Mouse (Mus musculus) myocyte (in vitro differentiated cells): ENCODE measurements around the gene Frs2. TPM values are rescaled to one million over a fixed set of nuclear protein-coding genes. Genes with fewer than 3 reads are reported as not detected.
A peak's percentile ranks its signal among the peaks of the same experiment; 100 is the strongest.

Experiments used
- H3K27me3 ChIP-seq: one replicate; pipeline ENCODE4 v1.6.1; 2011; ENCODE audit not compliant: control insufficient read depth, insufficient read depth, insufficient read length
- H3K36me3 ChIP-seq: one replicate; pipeline ENCODE4 v1.6.1; 2011; ENCODE audit not compliant: control insufficient read depth, insufficient read depth
- H3K4me2 ChIP-seq: one replicate; pipeline ENCODE4 v1.6.1; 2011; ENCODE audit warnings: low read depth, control low read depth
- H3K4me3 ChIP-seq: one replicate; pipeline ENCODE4 v1.5.1; 2011; ENCODE audit warnings: mild to moderate bottlenecking, control low read depth, moderate library complexity
- H3K79me2 ChIP-seq: one replicate; pipeline ENCODE4 v1.6.1; 2011; ENCODE audit not compliant: control insufficient read depth, insufficient read depth
- H3ac ChIP-seq: one replicate; pipeline ENCODE4 v1.6.1; 2011; ENCODE audit not compliant: control insufficient read depth, insufficient read length
- CEBPB ChIP-seq: IDR thresholded peaks from 2 replicates; pipeline ENCODE4 v1.6.1; 2011; ENCODE audit warnings: mild to moderate bottlenecking, moderate library complexity; ENCODE audit not compliant: poor library complexity, insufficient read depth, severe bottlenecking
- E2F4 ChIP-seq: IDR thresholded peaks from one replicate; pipeline ENCODE4 v1.6.1; 2011; ENCODE audit warnings: mild to moderate bottlenecking, control low read depth, moderate library complexity; ENCODE audit not compliant: insufficient read depth
- MAX ChIP-seq: IDR thresholded peaks from one replicate; pipeline ENCODE4 v1.6.1; 2011; ENCODE audit warnings: low read depth, mild to moderate bottlenecking, control low read depth
- MYOD1 ChIP-seq, 3 experiments: IDR thresholded peaks; one replicate each; pipeline ENCODE4 v1.6.1; 2011; ENCODE audit warnings: control low read depth in 2 of 3, low read depth in 2 of 3, mild to moderate bottlenecking in 2 of 3, moderate library complexity in 1 of 3; ENCODE audit not compliant: insufficient read length in 2 of 3, control insufficient read depth in 1 of 3
- MYOG ChIP-seq, 3 experiments: IDR thresholded peaks; one replicate each; pipeline ENCODE4 v1.6.1; 2011; ENCODE audit warnings: control low read depth in 2 of 3, low read depth in 2 of 3, mild to moderate bottlenecking in 2 of 3; ENCODE audit not compliant: insufficient read length in 2 of 3, control insufficient read depth in 1 of 3, insufficient read depth in 1 of 3
- POLR2A ChIP-seq: IDR thresholded peaks from one replicate; pipeline ENCODE4 v1.6.1; 2011; ENCODE audit warnings: low read depth, mild to moderate bottlenecking, control low read depth, moderate library complexity; ENCODE audit not compliant: insufficient read length
- POLR2AphosphoS2 ChIP-seq: IDR thresholded peaks from one replicate; pipeline ENCODE4 v1.6.1; 2011; ENCODE audit warnings: low read depth, control low read depth; ENCODE audit not compliant: insufficient read length
- REST ChIP-seq: IDR thresholded peaks from one replicate; pipeline ENCODE4 v1.6.1; 2011; ENCODE audit warnings: mild to moderate bottlenecking, control low read depth, moderate library complexity; ENCODE audit not compliant: insufficient read depth, insufficient read length
- SRF ChIP-seq: IDR thresholded peaks from one replicate; pipeline ENCODE4 v1.6.1; 2011; ENCODE audit warnings: low read depth; ENCODE audit not compliant: control insufficient read depth, insufficient read length
- TCF12 ChIP-seq: IDR thresholded peaks from one replicate; pipeline ENCODE4 v1.6.1; 2011; ENCODE audit warnings: mild to moderate bottlenecking, control low read depth; ENCODE audit not compliant: poor library complexity, insufficient read depth, severe bottlenecking
- TCF3 ChIP-seq: IDR thresholded peaks from one replicate; pipeline ENCODE4 v1.6.1; 2011; ENCODE audit warnings: low read depth, control low read depth; ENCODE audit not compliant: insufficient read length
- USF1 ChIP-seq: IDR thresholded peaks from one replicate; pipeline ENCODE4 v1.6.1; 2011; ENCODE audit warnings: low read depth, mild to moderate bottlenecking, control low read depth, moderate library complexity
- polyA plus RNA-seq: library from polyadenylated mRNA; unstranded; fragments of >200 nt; fragmentation: generic; extraction: Trizol; gene quantifications from one replicate; pipeline ENCODE4 v1.2.1, GENCODE M21; 2012; ENCODE audit warnings: missing spikeins

Gene Frs2
- polyA plus RNA-seq, 1 experiment: 6.6 TPM

- H3K4me2 ChIP-seq: peak overlapping the region; percentile 74
- TF ChIP-seq USF1: no peak
- TF ChIP-seq CEBPB: no peak
- TF ChIP-seq MAX: no peak
- TF ChIP-seq TCF12: no peak
- no peak for TF ChIP-seq MYOD1 (IDR thresholded peaks at IDR 0.05; ENCODE audit: control insufficient read depth in 1 of 3, insufficient read length in 2 of 3, low read depth in 2 of 3)
- no peak for TF ChIP-seq REST
- no peak for TF ChIP-seq E2F4
- TF ChIP-seq MYOG (IDR thresholded peaks at IDR 0.05; ENCODE audit: control insufficient read depth in 1 of 3, insufficient read depth in 1 of 3, insufficient read length in 2 of 3, low read depth in 2 of 3): no peak
- no peak for TF ChIP-seq SRF
- TF ChIP-seq POLR2A: no peak
- no peak for TF ChIP-seq TCF3
- TF ChIP-seq POLR2AphosphoS2: no peak
- no peaks in the 10 kb centered on the region for H3K27me3 ChIP-seq
- H3K4me3 ChIP-seq: peak overlapping the region; percentile 57
- no peaks in the 10 kb centered on the region for H3K36me3 ChIP-seq
- H3K79me2 ChIP-seq: peaks cover 54% of the 10 kb centered on the region
- H3ac ChIP-seq: peak overlapping the region; percentile 91
Observed at GRCm38 (mm10) chr10:117147463-117148360, 622 bp downstream of the Frs2 start.

GRCm38 (mm10) chr10:117146421-117146820 lies 1.9 kb downstream of the Frs2 start:
- H3K36me3 ChIP-seq: no peaks in the 10 kb centered on the region

GRCm38 (mm10) chr10:117145546-117146265 lies 2.6 kb downstream of the Frs2 start:
- Histone ChIP-seq H3K4me2 (peak overlapping the region; percentile 4), H3K79me2 (peaks cover 74% of the 10 kb centered on the region), H3K4me3 (no peak overlapping the region), H3ac (no peak overlapping the region), H3K27me3 (no peaks in the 10 kb centered on the region), H3K36me3 (no peaks in the 10 kb centered on the region)
- peak; percentile 36 for TF ChIP-seq USF1
- TF ChIP-seq CEBPB: no peak

More at GRCm38 (mm10) chr10:117146421-117146820, 1.9 kb downstream of the Frs2 start:
- Histone ChIP-seq H3ac (no peak overlapping the region), H3K4me2 (peak overlapping the region; percentile 74), H3K4me3 (peak overlapping the region; percentile 57), H3K79me2 (peaks cover 67% of the 10 kb centered on the region), H3K27me3 (no peaks in the 10 kb centered on the region)
- TF ChIP-seq MYOG (IDR thresholded peaks at IDR 0.05; ENCODE audit: control insufficient read depth in 1 of 3, insufficient read depth in 1 of 3, insufficient read length in 2 of 3, low read depth in 2 of 3) (no peak), E2F4 (no peak), SRF (no peak), MYOD1 (IDR thresholded peaks at IDR 0.05; ENCODE audit: control insufficient read depth in 1 of 3, insufficient read length in 2 of 3, low read depth in 2 of 3) (no peak), TCF3 (no peak), POLR2A (no peak)

GRCm38 (mm10) chr10:117144628-117145027 lies 3.7 kb downstream of the Frs2 start:
- Histone ChIP-seq H3K36me3 (no peaks in the 10 kb centered on the region), H3K4me3 (no peak overlapping the region), H3K79me2 (peaks cover 84% of the 10 kb centered on the region), H3K27me3 (no peaks in the 10 kb centered on the region), H3ac (no peak overlapping the region), H3K4me2 (no peak overlapping the region)
- TF ChIP-seq SRF (no peak), MAX (no peak), REST (no peak), TCF3 (no peak), MYOD1 (IDR thresholded peaks at IDR 0.05; ENCODE audit: control insufficient read depth in 1 of 3, insufficient read length in 2 of 3, low read depth in 2 of 3) (no peak), POLR2A (no peak), USF1 (no peak), CEBPB (no peak), TCF12 (no peak), MYOG (IDR thresholded peaks at IDR 0.05; ENCODE audit: control insufficient read depth in 1 of 3, insufficient read depth in 1 of 3, insufficient read length in 2 of 3, low read depth in 2 of 3) (no peak), POLR2AphosphoS2 (no peak), E2F4 (no peak)

- Histone ChIP-seq H3K79me2 (peaks cover 90% of the 10 kb centered on the region), H3K36me3 (no peaks in the 10 kb centered on the region), H3K27me3 (no peaks in the 10 kb centered on the region), H3K4me2 (no peak overlapping the region), H3ac (no peak overlapping the region), H3K4me3 (no peak overlapping the region)
- TF ChIP-seq MAX (no peak), CEBPB (no peak), TCF3 (no peak), SRF (no peak), MYOD1 (IDR thresholded peaks at IDR 0.05; ENCODE audit: control insufficient read depth in 1 of 3, insufficient read length in 2 of 3, low read depth in 2 of 3) (no peak), REST (no peak), POLR2A (no peak), USF1 (no peak), MYOG (IDR thresholded peaks at IDR 0.05; ENCODE audit: control insufficient read depth in 1 of 3, insufficient read depth in 1 of 3, insufficient read length in 2 of 3, low read depth in 2 of 3) (no peak)
Observed at GRCm38 (mm10) chr10:117144071-117144470, 4.3 kb downstream of the Frs2 start.
